Mouse (Mus musculus): ENCODE results near the gene Cgas. TPM values are rescaled to one million over a fixed set of nuclear protein-coding genes. Genes with fewer than 3 reads are reported as not detected.

Gene Cgas
- polyA plus RNA-seq, 1 experiment from 2014 or later, result 2.5 TPM

DNA sequence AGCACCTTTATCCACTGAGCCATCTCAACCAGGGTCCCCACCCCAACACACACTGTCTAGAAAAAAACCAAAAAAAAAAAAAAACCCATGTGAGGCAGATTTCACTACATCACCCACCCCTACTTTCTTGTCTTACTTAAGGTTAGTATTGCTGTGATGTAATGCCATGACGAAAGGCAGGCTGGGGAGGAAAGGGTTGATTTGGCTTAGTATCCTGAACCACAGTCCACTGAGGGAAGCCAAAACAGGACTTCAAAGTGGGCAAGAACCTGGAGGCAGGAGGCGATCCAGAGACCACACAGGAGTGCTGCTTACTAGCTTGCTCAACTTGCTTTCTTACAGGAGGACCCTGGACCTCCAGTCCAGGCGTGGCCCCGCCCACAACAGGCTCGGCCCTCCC lies 7.4 kb upstream of the Cgas start:
- ATAC-seq (ENCODE audit: insufficient read depth, low FRiP score, low read depth), result no peak
- no peak overlapping the region for H3K4me2 ChIP-seq
- 71% methylated on average over 5 of the region's 5 CpGs for WGBS
- H3K4me1 ChIP-seq, result peaks cover 11% of the 10 kb centered on the region
- H3K9ac ChIP-seq, result no peak overlapping the region
- H3K4me3 ChIP-seq (replicated peaks), result no peak overlapping the region
- no peaks in the 10 kb centered on the region for H3K27me3 ChIP-seq (replicated peaks)
- H3K36me3 ChIP-seq, result peaks cover 20% of the 10 kb centered on the region; the same call in 1 of the 2 replicates
- H3K27ac ChIP-seq, result no peak overlapping the region
- H3K9me3 ChIP-seq, result no peaks in the 10 kb centered on the region

- H3K9me3 ChIP-seq, result no peaks in the 10 kb centered on the region
- H3K4me1 ChIP-seq, result peaks cover 11% of the 10 kb centered on the region
- H3K9ac ChIP-seq, result peak within 1 kb of the TSS; percentile 88
- H3K27ac ChIP-seq, result peak within 1 kb of the TSS; percentile 92
- peaks cover 6% of the 10 kb centered on the region; the same call in 1 of the 2 replicates for H3K27me3 ChIP-seq (replicated peaks)
- H3K36me3 ChIP-seq, result peaks cover 6% of the 10 kb centered on the region; the same call in 1 of the 2 replicates
- peak within 1 kb of the TSS; percentile 71 for H3K4me2 ChIP-seq
- peak; percentile 93 for ATAC-seq (ENCODE audit: insufficient read depth, low FRiP score, low read depth)
- WGBS, result under 1% methylated on average over 96 of the region's 96 CpGs
- peak within 1 kb of the TSS; percentile 98 for H3K4me3 ChIP-seq (replicated peaks)
These were observed 5.2 kb upstream of the Cgas start, which contains the start of the genes Mto1 and Gm17324 for GRCm38 (mm10) chr9:78447973-78448873. TSS of gene Mto1 (plus strand) at chr9:78448208. TSS of gene Gm17324 (minus strand) at chr9:78448786.

DNA sequence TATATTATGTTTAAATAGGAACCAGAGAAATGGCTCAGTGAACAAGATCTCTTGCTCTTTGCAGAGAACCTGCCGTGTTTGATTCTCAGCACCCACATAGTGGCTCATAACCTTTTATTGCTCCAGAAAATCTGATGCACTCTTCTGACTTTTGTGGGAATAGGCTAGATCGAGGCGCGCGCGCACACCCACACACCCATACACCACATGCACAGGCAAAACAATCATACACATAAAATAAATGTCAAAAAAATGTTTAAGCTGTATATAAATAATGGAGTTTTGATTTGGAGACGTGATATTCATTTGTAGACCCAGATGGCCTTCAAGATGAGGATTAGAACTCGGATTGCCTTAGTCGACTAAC lies 4.6 kb upstream of the Cgas start:
- WGBS, result 30% methylated on average over 9 of the region's 9 CpGs
- Histone ChIP-seq H3K9ac (peak overlapping the region; percentile 88; the same call in 1 of the 2 replicates), H3K27me3 (replicated peaks) (peaks cover 6% of the 10 kb centered on the region; the same call in 1 of the 2 replicates), H3K36me3 (no peaks in the 10 kb centered on the region), H3K4me3 (replicated peaks) (peak overlapping the region; percentile 98), H3K9me3 (no peaks in the 10 kb centered on the region), H3K4me1 (peaks cover 16% of the 10 kb centered on the region), H3K4me2 (peak overlapping the region; percentile 71), H3K27ac (no peak overlapping the region)
- no peak for ATAC-seq (ENCODE audit: insufficient read depth, low FRiP score, low read depth)

GRCm38 (mm10) chr9:78442237-78442578 lies 829 bp downstream of the Cgas start:
- Histone ChIP-seq H3K27ac (no peak overlapping the region), H3K4me1 (peaks cover 11% of the 10 kb centered on the region; the same call in 1 of the 2 replicates), H3K4me3 (replicated peaks) (peak overlapping the region; percentile 53), H3K36me3 (no peaks in the 10 kb centered on the region), H3K9me3 (no peaks in the 10 kb centered on the region), H3K9ac (peak overlapping the region; percentile 48; the same call in 1 of the 2 replicates), H3K4me2 (peak overlapping the region; percentile 97), H3K27me3 (replicated peaks) (peaks cover 20% of the 10 kb centered on the region; the same call in 1 of the 2 replicates)
- WGBS, result 6% methylated on average over 9 of the region's 9 CpGs
- 0 out of 2 replicates have a peak, but pooled peaks have one; percentile 10 for ATAC-seq (ENCODE audit: insufficient read depth, low FRiP score, low read depth)

- Histone ChIP-seq H3K4me2 (no peak overlapping the region), H3K9ac (no peak overlapping the region), H3K4me1 (peaks cover 11% of the 10 kb centered on the region; the same call in 1 of the 2 replicates), H3K27ac (no peak overlapping the region), H3K27me3 (replicated peaks) (peaks cover 17% of the 10 kb centered on the region; the same call in 1 of the 2 replicates), H3K9me3 (no peaks in the 10 kb centered on the region), H3K4me3 (replicated peaks) (no peak overlapping the region), H3K36me3 (no peaks in the 10 kb centered on the region)
- no peak for ATAC-seq (ENCODE audit: insufficient read depth, low FRiP score, low read depth)
- 70% methylated on average over 5 of the region's 5 CpGs for WGBS
These were observed 3.6 kb downstream of the Cgas start for GRCm38 (mm10) chr9:78439426-78439825.

- Histone ChIP-seq H3K9me3 (no peaks in the 10 kb centered on the region), H3K4me2 (no peak overlapping the region), H3K4me1 (no peaks in the 10 kb centered on the region), H3K27ac (no peak overlapping the region), H3K27me3 (replicated peaks) (no peaks in the 10 kb centered on the region), H3K36me3 (no peaks in the 10 kb centered on the region), H3K9ac (no peak overlapping the region), H3K4me3 (replicated peaks) (no peak overlapping the region)
- 91% methylated on average over 5 of the region's 5 CpGs for WGBS
- no peak for ATAC-seq (ENCODE audit: insufficient read depth, low FRiP score, low read depth)
These were observed 10.6 kb downstream of the Cgas start for GRCm38 (mm10) chr9:78432471-78432870.

GRCm38 (mm10) chr9:78430486-78430885 lies 12.6 kb downstream of the Cgas start:
- no peaks in the 10 kb centered on the region for H3K27me3 ChIP-seq (replicated peaks)
- no peak overlapping the region for H3K27ac ChIP-seq
- H3K4me1 ChIP-seq, result no peaks in the 10 kb centered on the region
- H3K36me3 ChIP-seq, result no peaks in the 10 kb centered on the region
- no peaks in the 10 kb centered on the region for H3K9me3 ChIP-seq
- H3K4me2 ChIP-seq, result no peak overlapping the region
- no peak for ATAC-seq (ENCODE audit: insufficient read depth, low FRiP score, low read depth)
- whole genome bisulfite sequencing, result 73% methylated on average over 6 of the region's 6 CpGs
- H3K4me3 ChIP-seq (replicated peaks), result no peak overlapping the region
- H3K9ac ChIP-seq, result no peak overlapping the region

DNA sequence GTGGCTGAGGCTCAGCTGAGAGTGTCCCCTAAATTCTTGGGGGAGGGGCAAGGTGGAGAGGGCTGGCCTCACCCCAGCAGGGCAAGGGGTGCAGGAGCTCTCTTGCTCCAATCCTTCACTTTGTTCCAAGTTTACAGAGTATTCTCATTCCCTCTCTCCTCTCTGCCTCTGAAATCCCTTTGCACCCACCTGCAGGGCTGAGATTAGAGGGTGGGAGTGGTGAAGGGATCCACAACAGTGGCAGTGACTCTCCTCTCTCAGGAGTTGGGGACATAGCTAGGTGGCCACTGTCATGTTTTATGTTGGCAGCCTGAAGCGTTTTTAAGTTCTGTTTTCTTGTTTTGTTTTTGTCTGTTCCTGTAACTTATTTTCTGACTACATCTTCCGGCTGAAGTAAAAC lies 13.5 kb downstream of the Cgas start:
- Histone ChIP-seq H3K4me1 (no peaks in the 10 kb centered on the region), H3K9me3 (no peaks in the 10 kb centered on the region), H3K4me3 (replicated peaks) (no peak overlapping the region), H3K27me3 (replicated peaks) (no peaks in the 10 kb centered on the region), H3K9ac (no peak overlapping the region), H3K4me2 (no peak overlapping the region), H3K27ac (no peak overlapping the region), H3K36me3 (no peaks in the 10 kb centered on the region)
- ATAC-seq (ENCODE audit: insufficient read depth, low FRiP score, low read depth), result no peak
- WGBS, result 65% methylated on average over 2 of the region's 2 CpGs

- H3K9me3 ChIP-seq, result no peaks in the 10 kb centered on the region
- H3K4me2 ChIP-seq, result no peak overlapping the region
- no peaks in the 10 kb centered on the region for H3K27me3 ChIP-seq (replicated peaks)
- 78% methylated on average over 4 of the region's 4 CpGs for WGBS
- H3K27ac ChIP-seq, result no peak overlapping the region
- no peaks in the 10 kb centered on the region for H3K36me3 ChIP-seq
- H3K4me1 ChIP-seq, result no peaks in the 10 kb centered on the region
- no peak overlapping the region for H3K9ac ChIP-seq
- no peak overlapping the region for H3K4me3 ChIP-seq (replicated peaks)
- ATAC-seq (ENCODE audit: insufficient read depth, low FRiP score, low read depth), result no peak
These were observed 14.1 kb downstream of the Cgas start for GRCm38 (mm10) chr9:78428870-78429432.

DNA sequence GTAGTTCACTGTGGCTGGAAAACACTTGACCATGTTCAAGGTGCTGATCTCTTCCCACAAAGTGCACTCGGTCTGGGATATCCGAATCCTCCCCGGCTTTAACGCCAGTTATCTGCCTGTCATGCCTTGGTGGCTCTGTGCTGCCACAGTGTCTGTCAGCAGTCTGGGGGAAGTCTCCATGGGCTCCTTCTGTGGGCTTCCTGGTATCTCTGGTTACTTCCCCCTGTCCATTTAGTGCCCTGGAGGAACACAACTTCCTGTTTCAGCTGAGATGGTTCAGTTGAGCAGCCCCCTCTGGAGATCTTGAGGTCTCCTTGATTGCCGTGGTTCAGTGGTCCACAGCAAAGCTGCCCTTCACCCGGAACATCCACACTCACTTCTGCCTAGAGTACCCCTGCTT lies 14.9 kb downstream of the Cgas start:
- Histone ChIP-seq H3K36me3 (no peaks in the 10 kb centered on the region), H3K4me1 (no peaks in the 10 kb centered on the region), H3K27me3 (replicated peaks) (no peaks in the 10 kb centered on the region), H3K9me3 (no peaks in the 10 kb centered on the region), H3K9ac (no peak overlapping the region), H3K4me2 (peak overlapping the region; percentile 62; the same call in 1 of the 2 replicates), H3K27ac (no peak overlapping the region), H3K4me3 (replicated peaks) (no peak overlapping the region)
- WGBS, result 83% methylated on average over 6 of the region's 6 CpGs
- ATAC-seq (ENCODE audit: insufficient read depth, low FRiP score, low read depth), result no peak

DNA sequence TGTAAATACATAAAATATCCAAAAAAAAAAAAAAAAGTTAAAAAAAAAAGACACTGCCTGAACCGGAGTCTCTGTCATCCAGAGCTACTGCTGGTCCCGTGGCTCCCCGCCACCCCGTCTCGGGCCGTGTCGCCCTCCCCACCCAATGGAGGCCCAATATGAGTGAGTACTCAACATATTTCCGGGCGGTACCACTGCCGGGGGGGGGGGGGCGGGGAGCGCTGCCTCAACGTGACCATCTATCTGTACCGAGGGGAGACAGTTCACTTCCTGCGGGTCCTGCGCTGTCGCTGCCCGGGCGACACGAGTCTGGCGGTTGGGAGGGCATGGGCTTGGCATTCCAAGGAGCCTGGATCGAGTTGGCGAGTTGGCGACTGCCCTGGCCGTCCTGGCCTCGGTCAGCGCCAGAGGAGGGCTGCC lies 15.7 kb downstream of the Cgas start:
- peak overlapping the region; percentile 25 for H3K4me3 ChIP-seq (replicated peaks)
- no peaks in the 10 kb centered on the region for H3K4me1 ChIP-seq
- ATAC-seq (ENCODE audit: insufficient read depth, low FRiP score, low read depth), result no peak; the same call in 1 of the 2 replicates
- H3K9me3 ChIP-seq, result no peaks in the 10 kb centered on the region
- no peaks in the 10 kb centered on the region for H3K36me3 ChIP-seq
- 12% methylated on average over 26 of the region's 27 CpGs for WGBS
- no peak overlapping the region for H3K27ac ChIP-seq
- no peak overlapping the region for H3K9ac ChIP-seq
- H3K4me2 ChIP-seq, result peak overlapping the region; percentile 62
- no peaks in the 10 kb centered on the region for H3K27me3 ChIP-seq (replicated peaks)

- Histone ChIP-seq H3K27ac (no peak overlapping the region), H3K9ac (no peak overlapping the region), H3K4me3 (replicated peaks) (no peak overlapping the region), H3K27me3 (replicated peaks) (peaks cover 5% of the 10 kb centered on the region), H3K4me1 (no peaks in the 10 kb centered on the region), H3K4me2 (no peak overlapping the region), H3K36me3 (no peaks in the 10 kb centered on the region), H3K9me3 (no peaks in the 10 kb centered on the region)
- no peak for ATAC-seq (ENCODE audit: insufficient read depth, low FRiP score, low read depth)
- WGBS, result 95% methylated on average over 7 of the region's 7 CpGs
These were observed 41.4 kb downstream of the Cgas start for GRCm38 (mm10) chr9:78401596-78401995.

Measured in stomach, embryonic 15.5 days (tissue).